Mouse (Mus musculus): ENCODE measurements at regions not wholly inside any gene's neighbourhood (a gene's known extent, or its start where the extent isn't known, plus 50 kb on each side); places are given as distances from the start of the nearest gene placed in this dataset.

DNA sequence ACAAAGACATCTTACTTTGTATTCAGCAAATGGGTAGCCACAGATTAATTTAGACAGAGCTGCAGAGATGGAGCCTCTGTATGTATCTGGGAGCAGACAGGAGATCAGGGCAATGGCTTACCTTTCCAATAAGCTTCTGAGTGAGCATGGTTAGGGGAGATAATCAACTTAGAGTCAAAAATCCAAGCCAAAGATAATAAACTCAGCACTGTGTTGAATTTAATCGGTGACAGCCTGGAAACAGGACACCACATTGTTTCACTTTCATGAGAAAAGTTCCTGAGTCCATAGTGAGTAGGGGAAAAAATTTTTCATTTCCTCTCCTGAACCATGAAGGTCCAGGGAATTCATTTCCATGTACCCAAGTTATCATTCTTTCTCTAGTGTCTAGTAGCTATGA lies 70.7 kb upstream of the Arsj start:
- DNase-seq (ENCODE audit: low read depth, low spot score): no peak

- no peak for DNase-seq (ENCODE audit: low read depth, low spot score)
These were observed 69.8 kb upstream of the Arsj start for GRCm38 (mm10) chr3:126293645-126294044.

DNA sequence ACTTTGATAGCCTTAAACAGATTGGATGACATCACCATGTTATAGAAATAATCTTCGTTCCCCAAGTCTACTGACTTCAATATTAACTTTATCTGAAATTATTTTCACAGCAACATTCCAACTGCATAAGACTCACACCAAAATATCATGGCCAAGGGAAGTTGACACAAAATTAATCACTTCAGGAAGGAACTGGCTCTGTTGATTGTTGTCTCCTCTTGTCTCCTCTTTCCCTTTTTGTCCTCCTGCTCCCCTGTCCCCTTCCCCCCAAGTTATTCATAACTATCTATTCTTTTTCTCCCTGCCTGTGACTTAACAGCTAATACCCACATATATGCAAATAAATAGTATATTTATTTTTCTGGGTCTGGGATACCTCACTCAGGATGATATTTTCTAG lies 67.6 kb upstream of the Arsj start:
- DNase-seq (ENCODE audit: low read depth, low spot score): no peak

DNA sequence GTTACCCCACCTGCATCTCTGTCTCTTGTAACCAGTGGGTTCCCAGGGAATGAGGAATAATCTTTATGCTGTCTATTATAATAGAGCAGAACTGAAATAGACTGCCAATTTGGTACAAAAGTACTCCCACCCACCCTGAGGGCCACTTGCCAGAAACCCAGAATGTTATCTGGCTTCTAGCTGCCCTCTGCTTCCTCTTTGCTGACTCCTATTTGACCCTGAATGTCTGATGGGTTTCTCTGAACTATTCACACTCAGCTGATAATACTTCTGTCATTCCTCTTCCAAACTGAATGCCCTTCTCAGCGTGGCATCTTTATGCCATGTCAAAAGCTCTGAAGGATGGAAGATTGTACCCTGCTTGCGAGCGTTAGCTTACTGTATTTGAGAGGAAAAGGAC lies 64.2 kb upstream of the Arsj start:
- DNase-seq (ENCODE audit: low read depth, low spot score): no peak

- no peak for DNase-seq (ENCODE audit: low read depth, low spot score)
These were observed 55.2 kb upstream of the Arsj start for GRCm38 (mm10) chr3:126308303-126308702.

Measured in telencephalon, adult 2 months (tissue).